Mouse (Mus musculus) induced T-regulatory cell, adult 2 months (primary cell): ENCODE results near the gene C1ql1.
"Not testable (repeated sequence)": the region's sequence is repeated elsewhere in the genome, so short reads cannot be mapped to it uniquely, and the experiment has no call there.

Experiments
- DNase-seq: peaks from one replicate; pipeline ENCODE4 v3.0.0-alpha.2; 2012; ENCODE audit warnings: low read depth

Gene C1ql1

DNA sequence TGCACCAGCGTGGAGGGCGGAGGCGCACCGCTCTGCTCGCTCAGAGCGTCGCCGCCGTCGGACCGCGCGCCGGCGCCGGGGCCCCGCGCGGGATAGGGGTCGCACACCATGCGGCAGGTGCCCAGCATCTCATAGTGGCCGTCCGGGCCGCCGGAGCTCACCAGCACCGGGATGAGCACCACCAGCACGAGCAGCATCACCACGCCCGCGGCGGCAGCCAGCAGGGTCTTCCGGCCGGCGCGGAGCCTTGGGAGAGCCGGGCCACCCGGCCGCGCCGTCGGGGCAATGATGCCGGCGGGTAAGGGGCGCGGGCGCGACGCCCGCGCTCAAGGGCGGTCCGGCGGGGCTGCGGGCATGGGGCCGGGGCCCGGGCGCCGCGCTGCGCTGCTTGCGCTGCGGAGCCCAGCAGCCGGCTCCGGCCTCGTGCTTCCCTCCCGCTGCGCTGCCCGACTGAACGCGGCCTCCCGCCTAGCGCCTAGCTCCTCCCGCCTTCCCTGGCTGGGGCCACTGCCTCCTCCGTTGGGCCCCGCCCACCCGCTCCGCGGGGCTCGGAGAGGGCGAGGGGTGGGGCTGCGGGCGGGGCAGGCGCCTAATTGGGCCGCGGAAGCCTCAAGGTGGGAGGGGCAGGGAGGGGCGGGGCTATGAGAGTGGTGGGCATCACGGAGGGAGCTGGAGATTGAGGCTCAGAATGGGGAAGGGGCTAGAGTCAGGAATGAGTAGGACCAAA, at the start of gene C1ql1:
Gene C1ql1 (minus strand): TSS at position 424 of the 727 bp plus-strand sequence.
- DNase-seq, result peak; percentile 87

DNA sequence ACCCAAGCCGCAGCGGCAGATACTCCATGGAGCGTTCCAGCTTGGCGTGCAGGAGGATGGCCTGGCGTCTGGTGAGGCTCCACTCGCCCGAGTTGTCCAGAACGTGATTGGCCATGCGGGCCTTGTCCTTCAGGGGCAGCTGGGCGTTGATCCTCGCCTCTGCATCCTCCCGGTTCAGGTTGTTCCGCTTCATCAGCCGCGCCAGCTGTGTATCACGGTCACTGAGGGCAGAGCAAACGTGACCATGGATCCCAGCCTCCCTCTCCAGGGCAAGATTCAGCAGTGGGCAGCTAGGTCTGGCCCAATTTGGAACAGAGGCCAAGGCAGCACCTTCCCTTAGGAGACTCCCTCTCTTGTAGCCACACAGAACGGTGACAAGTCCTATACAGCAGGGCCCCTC, 48.5 kb upstream of the C1ql1 start:
- DNase-seq, result no peak

DNA sequence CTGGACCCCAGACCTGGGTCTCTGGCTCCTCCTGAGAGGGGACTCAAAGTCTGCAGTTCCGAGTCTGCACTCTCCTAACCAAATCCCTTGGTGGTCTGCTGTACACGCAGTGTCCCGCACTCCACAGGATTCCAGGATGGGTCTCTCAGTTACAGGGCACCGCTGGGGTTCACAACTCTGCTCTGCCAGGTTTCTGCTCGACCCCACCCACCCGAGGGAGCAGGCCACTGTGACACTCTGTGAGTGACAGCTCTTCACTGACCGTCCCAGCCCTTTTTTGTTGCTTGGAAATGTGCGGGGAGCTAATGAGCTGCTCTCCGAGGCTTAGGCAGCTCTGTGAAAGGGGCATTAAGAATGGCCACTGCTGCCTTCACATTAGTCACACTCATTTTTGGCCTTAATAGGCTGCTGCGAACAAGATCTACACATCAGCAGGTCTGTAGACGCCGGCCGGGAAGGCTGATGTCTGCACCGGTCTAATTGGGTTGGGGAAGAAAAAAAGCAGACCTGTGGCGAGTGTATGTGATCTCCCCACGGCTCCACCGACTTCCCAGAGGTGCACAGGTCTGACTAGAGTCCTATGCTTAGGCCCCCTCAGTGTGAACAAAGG, 47.0 kb upstream of the C1ql1 start:
- no peak for DNase-seq

DNA sequence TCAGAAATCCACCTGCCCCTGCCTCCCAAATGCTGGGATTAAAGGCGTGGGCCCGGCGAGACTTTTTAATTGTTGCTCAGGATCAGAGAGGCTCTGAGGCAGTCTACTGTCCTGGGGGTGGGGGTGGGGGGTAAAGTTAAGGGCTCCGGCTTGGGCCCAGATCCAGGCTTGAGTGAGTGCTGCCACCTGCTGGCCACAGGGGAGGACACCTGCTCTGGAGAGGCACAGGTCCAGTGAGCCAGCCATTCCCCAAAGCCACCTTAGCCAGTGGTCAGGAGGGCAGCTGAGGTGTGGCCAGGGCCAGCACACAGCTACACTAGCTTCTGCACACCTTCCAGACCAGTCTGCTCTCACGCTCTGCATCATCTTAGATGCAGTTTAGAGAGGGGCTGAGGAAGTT, 46.5 kb upstream of the C1ql1 start:
- peak; percentile 83 for DNase-seq

DNA sequence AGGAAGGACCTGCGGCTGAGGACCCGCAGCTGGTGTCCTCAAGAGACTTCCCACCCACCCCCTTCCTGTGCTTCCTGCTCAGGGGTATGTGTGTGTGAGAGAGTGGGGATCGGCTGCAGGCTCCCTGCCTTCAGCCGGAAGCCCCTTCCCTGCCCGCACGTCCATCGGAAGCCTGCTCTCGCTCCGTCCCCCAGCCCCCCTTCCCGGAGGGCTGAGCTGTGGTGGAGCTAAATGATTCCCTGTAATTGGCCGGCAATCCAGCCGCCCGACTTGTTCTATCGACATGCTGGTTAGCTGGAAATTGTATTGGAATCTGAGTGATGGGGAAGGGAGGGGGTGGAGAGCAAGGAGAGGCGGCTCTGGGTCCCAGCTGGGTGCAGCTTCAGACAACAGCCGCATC, 45.2 kb upstream of the C1ql1 start:
- no peak for DNase-seq

DNA sequence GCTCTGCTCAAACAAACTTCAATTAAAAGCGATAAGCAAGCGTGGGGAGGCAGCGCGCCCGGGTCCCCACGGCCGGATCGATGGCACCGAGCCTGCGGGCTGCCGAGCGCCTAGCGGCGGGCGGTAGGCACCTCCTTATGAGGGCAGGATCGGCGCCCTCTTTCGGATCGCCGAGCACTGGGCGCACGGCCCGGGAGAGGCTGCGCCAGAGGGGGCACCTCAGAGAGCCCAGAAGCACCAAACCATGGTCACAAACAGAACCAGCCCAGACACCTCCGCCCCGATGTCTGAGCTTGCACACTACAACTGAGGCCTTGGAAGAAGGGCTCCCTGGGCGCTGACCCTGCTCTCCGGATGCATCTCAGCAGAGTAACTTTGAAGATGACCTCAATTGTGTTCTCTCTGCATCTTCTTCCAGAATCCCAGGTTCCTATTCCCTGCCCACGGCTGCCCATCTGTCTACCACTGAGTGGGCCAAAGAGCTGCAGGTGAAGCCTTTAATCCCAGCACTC, 43.7 kb upstream of the C1ql1 start:
- peak; percentile 40 for DNase-seq

DNA sequence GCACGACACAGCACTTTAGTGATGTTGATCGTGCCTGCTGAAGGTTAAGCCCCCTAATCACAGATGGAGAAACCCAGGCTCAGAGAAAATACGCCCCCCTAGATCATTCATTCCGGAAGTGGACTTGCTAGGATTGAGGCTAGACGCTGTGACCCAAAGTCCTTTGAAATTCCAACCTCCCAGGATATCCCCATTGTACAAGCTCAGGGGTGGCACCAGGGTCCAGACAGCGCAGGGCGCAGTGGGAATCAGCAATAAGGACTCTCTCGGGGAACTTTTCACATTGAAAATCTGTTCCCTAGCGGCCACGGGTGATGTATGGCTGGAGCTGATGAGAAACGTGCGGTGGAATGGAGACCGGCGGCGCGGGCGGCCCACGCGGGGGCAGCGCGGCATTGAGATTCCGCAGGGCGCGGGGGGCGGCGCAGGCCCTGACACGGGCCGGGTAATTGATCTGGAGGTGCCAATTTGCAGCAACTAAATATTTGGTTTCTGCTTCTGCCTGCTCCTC, 43.2 kb upstream of the C1ql1 start:
- no peak for DNase-seq

DNA sequence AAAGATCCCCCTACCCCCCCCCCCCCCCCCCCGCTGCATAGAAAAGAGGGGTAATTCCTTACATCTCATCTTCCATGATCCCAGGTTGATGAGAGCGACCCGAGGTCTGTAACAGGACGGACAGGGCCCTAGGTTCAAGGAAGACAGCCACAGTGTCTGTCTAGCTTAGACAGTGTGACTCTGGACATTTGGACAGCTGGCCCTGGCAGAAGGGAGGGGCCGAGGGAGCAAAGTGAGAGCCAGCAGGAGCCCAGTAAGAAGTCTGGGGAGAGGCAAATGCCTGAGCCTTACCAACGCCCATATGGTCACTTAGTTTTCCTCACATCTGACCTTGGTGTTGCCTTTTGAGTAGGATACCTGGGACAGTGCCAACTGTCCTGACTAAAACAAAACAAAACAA, 38.7 kb upstream of the C1ql1 start:
- no peak for DNase-seq

DNA sequence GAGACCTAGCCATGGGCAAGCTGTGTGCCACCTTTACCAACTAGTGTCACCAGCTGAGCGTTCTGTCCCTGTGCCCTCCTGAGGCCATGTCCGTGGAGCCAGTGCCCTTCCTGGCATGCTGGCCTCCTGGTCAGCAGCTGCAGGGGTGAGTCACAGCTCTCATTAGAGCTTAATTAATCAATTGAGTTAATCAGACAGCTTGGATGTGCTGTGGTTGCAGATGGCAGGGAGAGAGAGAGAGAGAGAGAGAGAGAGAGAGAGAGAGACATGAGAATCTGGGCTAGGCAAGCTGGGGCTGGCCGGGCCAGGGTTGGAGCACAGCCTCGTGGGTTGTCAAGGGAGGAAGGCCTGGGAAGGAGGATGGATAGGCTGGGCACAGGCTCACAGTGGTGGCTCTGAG, 38.1 kb upstream of the C1ql1 start:
- DNase-seq, result no peak

DNA sequence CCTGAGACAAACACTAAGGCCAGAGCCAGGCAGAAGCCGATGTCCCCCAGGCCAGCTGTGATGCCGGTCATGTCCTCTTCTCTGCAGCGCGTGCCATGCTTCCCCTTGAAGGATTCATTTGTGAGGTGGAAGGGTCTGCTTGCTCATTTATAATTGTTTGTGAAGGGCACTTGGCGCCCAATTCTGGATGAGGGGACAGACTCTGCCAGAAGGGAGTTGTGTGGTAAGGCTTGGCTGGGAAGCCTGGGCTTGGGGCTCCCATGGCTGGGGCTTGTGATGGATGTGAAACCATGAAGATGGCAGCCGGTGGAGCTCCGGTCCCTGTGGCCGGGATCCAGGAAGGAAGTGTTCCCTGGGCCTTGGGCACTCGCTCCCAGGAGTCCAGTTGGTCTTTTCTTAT, 37.6 kb upstream of the C1ql1 start:
- no peak for DNase-seq

DNA sequence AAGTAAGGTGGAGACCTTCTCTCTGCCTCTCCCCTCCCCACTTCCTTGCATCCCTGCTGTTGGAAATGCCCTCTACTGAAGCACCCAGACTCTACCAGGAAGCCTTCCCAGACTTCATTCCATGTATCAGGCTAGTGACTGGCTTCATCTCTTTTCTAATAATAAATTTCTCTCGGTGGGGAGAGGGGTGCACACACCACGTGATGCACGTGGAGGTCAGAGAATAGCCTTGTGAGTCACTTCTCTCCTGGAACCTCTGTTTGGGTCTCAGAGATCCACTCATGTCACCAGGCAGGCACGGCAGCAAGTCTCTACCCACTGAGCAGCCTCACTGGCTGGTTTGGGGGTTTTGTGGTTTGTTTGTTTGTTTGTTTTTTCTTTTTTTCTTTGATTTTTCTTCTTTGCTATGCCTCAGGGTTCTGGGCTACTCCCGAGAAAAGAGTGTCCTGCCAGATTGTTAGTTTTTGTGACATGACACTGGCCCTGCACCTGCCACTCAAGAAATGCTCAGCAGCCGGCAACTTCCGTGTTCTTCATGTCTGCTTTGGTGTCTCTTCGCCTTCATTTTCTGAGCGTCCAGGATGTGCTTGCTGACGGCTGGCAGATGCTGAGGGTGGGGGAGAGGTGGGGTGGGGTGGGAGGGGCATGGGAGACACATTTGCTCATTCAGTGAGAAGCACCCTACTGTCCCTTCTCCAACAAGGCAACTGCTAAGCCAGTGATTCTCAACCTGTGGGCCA, 34.8 kb upstream of the C1ql1 start:
- DNase-seq, result no peak

DNA sequence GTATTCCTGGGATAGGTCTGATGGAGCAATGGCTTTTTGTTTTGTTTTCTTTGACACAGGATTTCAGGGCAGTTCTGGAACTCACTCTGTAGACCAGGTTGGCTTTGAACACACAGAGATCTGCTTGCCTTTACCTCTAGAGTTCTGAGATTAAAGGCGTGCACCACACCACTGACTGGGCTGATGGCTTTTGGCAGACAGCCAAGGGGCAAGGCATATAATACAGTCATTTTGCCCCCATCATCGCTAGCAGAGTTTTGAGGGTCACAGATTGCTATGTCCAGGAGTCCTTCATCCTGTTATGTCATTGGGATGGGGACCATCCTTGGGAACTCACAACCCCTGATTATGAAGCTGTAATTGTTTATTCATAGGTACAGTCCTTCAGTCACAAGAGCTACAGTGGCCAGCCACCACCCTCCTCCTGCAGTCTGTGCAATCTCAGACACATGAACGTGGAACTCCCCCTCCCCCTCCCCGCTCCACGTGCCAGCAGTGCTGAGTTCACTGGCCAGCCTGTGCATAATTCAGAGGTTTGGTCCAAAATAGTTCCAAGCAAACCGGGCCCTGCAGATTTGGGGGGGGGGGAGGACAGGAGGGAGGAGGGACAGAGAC, 31.7 kb upstream of the C1ql1 start:
- no peak for DNase-seq

DNA sequence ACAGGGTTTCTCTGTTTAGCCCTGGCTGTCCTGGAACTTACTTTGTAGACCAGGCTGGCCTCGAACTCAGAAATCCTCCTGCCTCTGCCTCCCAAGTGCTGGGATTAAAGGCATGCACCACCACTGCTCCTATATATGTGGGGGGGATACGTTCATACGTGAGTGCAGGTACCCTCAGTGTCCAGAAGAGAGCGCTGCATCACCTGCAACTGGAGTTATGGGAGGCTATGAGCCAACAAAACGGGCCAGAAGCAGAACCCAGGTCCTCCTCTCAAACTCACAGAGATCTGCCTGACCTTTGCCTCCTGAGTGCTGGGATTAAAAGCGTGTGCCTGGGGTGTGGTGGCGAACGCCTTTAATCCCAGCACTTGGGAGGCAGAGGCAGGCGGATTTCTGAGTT, 29.5 kb upstream of the C1ql1 start:
- DNase-seq, result not testable (repeated sequence)

DNA sequence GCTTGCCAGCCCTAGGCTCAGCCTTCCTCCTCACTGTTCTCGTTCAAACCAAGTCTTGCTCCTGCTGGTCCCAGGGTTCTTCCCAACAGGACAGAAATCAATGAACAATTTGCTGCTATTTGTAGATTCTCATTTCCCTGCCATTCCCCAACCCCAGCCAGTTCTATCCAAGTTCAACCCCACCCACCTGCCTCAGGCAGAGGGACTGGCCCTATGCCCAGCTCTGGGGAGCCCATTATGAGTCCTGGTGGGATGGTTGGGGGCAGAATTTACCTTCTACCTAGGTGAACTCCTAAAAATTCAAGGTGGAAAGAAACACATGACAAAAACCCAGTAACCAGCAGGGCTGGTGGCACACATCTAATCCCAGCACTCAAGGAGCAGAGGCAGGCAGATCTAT, 25.8 kb upstream of the C1ql1 start:
- DNase-seq, result no peak

DNA sequence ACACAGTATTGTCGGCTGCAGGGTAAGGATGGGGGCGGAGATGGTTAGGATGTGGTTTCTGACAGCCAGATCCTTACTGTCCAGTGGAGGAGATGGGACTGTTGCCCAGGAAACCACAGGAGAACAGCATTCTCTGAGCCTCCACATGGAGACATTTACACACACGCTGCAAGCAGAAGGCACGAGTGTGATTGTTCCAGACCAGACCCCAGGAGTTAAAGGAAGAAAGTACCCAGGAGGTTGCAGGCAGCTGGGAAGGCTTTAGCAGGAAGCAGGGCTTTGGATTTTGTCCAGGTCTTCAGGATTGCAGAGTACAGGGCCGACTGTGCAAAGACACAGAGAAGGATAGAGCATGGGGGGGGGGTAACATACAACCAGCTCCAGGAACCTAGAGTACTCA, 25.1 kb upstream of the C1ql1 start:
- no peak for DNase-seq

DNA sequence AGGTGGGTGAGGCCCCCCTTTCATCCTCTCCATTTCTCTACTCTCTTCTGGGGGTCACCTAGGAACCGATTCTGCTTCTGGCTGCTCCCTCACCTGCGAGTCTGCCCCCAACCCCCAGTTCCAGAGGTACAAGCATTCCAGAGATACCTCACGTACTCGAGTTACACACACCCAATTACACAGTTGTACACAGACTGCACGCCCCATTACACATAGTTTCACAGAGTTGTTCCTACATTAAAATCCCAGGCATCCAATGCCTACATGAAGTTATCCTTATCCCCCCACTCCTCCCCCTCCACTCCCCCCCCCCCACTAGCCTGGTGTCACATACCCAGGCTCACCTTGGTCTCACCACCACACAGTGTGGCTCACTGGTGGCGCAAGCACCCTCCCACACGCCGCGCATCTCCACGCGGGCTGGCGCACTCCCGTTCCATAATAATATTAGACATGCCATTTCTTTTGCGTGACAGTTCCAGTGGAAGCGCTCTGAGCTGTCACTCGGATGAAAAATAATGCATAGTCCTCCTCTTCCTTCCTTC, 18.1 kb upstream of the C1ql1 start:
- DNase-seq, result no peak

DNA sequence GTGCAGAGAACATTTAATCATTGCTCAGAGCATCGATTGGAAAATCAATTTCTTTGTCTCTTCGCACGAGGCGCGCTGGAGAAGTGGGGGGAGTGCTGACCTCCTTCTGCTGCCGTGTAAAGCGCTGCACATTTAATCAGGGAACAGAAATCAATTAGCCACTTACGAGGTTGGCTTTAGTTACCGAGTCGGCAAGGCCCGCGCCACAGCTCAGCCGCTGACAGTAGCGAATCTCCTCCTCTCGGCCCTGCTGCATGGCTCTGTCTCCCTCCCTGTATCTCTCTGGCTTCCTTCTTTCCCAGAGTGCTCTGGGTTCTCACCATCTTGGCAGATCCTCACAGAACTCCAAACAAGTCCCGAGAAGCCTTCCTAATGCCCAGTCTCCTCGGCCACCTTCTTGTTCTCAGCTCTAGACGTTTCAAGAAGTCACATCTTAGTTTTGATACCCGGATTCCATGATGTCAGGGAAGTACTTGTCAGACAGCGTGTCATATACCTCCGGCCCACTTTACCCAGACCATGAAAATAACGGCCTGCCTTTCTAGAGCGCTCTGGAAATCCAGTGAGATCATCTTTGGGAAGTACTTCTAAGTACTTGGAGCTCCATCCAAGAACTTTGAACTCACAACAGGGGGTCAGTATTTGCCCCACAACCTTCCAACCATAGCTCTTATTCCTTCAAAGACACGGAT, 17.5 kb upstream of the C1ql1 start:
- DNase-seq, result no peak

DNA sequence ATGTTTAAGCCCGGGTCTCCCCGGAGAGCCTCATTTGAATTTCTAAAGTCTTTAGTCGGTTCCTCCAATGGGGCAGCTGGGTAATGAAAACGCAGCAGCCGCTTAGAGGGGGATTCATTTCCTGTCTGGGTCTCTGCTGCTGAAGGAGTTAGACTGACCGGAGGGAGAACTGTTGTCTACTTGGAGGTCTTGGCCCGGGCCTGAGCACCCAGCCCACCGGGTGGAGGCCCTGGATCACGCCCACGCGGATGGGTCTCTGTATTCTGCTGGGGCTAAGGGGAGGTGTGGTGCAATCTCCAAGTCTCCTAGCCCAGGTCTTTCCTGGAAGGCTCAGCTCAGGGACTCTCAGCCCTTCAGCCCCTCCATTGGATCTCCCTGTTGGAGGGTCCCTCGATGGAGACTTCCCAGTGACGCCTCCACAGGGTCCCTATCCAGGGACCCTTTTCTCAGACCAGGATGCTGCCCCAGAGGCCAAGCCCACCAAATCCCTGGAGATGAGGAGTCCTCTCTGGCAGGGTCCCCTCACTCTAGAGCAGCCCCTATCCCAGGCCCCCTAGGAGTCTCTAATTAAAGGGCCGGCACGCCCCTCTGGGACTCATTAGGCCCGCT, 16.9 kb upstream of the C1ql1 start:
- DNase-seq, result no peak

DNA sequence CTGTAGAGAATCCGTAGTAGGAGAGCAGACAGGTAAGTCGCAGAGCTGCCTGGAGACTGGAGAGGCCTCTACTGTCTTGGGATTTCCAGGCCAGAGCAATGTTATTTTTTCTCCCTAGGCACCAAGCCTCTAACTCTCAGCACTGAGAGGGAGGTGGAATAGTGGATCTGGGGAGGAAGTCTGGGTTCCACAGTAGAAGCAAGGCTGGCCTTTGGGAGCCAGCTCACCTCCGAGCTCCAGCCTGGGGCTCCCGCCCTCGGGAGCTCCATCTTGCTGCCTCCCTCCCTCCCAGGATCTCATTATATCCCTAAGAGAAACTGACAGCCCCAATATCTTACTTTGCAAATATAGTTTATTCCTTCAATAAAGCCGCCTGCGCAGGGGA, 16.4 kb upstream of the C1ql1 start:
- no peak for DNase-seq

DNA sequence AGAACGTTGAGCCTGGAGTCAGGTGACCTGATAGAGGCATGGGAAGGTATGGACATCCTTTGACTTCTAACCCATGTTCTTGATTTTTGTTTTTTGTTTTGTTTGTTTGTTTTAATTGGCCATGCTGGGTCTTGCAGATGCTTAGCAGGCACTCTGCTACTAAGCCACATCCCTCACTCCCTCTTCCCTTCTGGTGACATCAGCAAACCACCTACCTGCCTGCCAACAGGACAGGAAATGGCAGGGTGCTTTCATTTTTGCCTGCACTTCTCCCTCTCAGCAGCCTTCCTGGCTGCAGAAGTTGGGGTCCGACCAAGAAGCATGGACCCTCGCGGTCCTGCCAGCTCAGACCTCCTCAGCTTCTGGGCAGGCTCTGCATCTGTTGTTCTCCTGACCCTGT, 14.6 kb upstream of the C1ql1 start:
- DNase-seq, result peak; percentile 56

DNA sequence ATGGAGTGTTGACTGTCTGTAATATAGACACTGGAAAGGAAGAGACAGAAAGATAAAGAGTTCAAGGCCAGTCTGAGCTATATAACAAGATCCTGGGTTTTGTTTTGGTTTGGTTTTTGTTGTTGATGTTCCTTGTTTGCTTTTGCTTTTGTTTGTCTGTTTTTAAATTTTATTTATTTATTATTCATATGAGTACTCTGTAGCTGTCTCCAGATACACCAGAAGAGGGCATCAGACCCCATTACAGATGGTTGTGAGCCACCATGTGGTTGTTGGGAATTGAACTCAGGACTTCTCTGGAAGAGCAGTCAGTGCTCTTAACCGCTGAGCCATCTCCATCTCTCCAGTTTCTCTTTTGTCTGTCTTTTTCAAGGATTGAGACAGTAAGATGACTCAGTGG, 12.4 kb upstream of the C1ql1 start:
- DNase-seq, result no peak
